ENCODE assay signal across 8 mouse cellular contexts in the genomic region with DNA sequence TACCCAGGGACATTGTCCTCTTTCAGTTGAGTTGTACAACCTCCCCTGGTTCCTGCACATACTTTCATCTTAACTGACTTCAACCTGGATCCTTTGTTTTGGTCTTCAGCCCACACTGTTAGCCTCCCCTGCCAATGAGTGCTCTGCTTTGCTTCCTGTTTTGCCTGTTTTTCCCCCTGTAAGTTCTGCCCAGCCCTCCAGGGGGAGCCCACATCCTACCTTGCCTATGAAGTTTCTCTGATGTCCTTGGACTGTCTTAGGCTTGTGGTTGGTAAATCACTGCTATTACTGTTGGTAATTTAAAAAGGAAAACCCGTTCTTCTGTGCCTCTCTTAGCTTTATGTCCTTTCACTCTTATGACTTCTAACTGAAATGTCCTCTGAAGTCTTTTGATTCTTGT.
DNase-seq lines count a peak whose midpoint lies in the region; ATAC-seq and TF ChIP-seq lines count a peak whose summit lies in the region.

No protein-coding gene starts in this region.

- H3K9ac ChIP-seq in forebrain, embryonic 11.5 days (ENCODE audit: low read length) = no peak overlapping the region
- no peak overlapping the region for H3K9ac ChIP-seq in forebrain, embryonic 12.5 days
- H3K9ac ChIP-seq in forebrain, embryonic 16.5 days (replicated peaks; ENCODE audit: low read depth, low read length) = no peak overlapping the region
- no peak overlapping the region for H3K9ac ChIP-seq in hindbrain, postnatal 0 days (replicated peaks; ENCODE audit: low read length)
- H3K9ac ChIP-seq in stomach, embryonic 16.5 days (ENCODE audit: low read length) = no peak overlapping the region

- no peak overlapping the region for H3K4me3 ChIP-seq in forebrain, embryonic 11.5 days (ENCODE audit: low read depth, low read length)
- H3K4me3 ChIP-seq in forebrain, embryonic 12.5 days (replicated peaks) = no peak overlapping the region
- no peak overlapping the region for H3K4me3 ChIP-seq in forebrain, embryonic 16.5 days (replicated peaks; ENCODE audit: low read length)
- H3K4me3 ChIP-seq in hindbrain, postnatal 0 days (ENCODE audit: low read length) = no peak overlapping the region
- no peak overlapping the region for H3K4me3 ChIP-seq in left cerebral cortex, adult 2 months
- no peak overlapping the region for H3K4me3 ChIP-seq in stomach, embryonic 16.5 days (replicated peaks; ENCODE audit: low read length)

- no peaks in the 10 kb centered on the region for H3K4me1 ChIP-seq in forebrain, embryonic 11.5 days (replicated peaks; ENCODE audit: control insufficient read depth, insufficient read depth, low read length)
- H3K4me1 ChIP-seq in forebrain, embryonic 12.5 days = no peaks in the 10 kb centered on the region
- H3K4me1 ChIP-seq in forebrain, embryonic 16.5 days (replicated peaks; ENCODE audit: control insufficient read depth, insufficient read depth, low read length) = no peaks in the 10 kb centered on the region
- H3K4me1 ChIP-seq in hindbrain, postnatal 0 days (ENCODE audit: insufficient read depth, low read length) = no peaks in the 10 kb centered on the region
- no peaks in the 10 kb centered on the region for H3K4me1 ChIP-seq in stomach, embryonic 16.5 days (ENCODE audit: control insufficient read depth, insufficient read depth, low read length)

- intact Hi-C loops in left cerebral cortex, adult 2 months (cut with DNase I) = loop anchor here (1.0 kb wide), 1 partner anchor 179 kb away; no protein-coding TSS in a partner anchor

- no peak for ATAC-seq in forebrain, embryonic 11.5 days (replicated peaks; ENCODE audit: low FRiP score)
- no peak for ATAC-seq in forebrain, embryonic 12.5 days (ENCODE audit: low FRiP score)
- ATAC-seq in forebrain, embryonic 16.5 days = 0 out of 2 replicates have a peak, but pooled peaks have one; percentile 38
- ATAC-seq in hindbrain, postnatal 0 days = no peak
- 0 out of 2 replicates have a peak, but pooled peaks have one; percentile 7 for ATAC-seq in stomach, embryonic 16.5 days (ENCODE audit: insufficient read depth, low FRiP score)

- no peak overlapping the region for H3K27ac ChIP-seq in forebrain, embryonic 11.5 days (ENCODE audit: low read depth, low read length)
- no peak overlapping the region for H3K27ac ChIP-seq in forebrain, embryonic 12.5 days
- H3K27ac ChIP-seq in forebrain, embryonic 16.5 days (ENCODE audit: low read length) = no peak overlapping the region
- no peak overlapping the region for H3K27ac ChIP-seq in hindbrain, postnatal 0 days
- no peak overlapping the region; the same call in 1 of the 2 replicates for H3K27ac ChIP-seq in left cerebral cortex, adult 2 months
- H3K27ac ChIP-seq in stomach, embryonic 16.5 days (ENCODE audit: low read length) = no peak overlapping the region

- no peaks in the 10 kb centered on the region for H3K9me3 ChIP-seq in forebrain, embryonic 11.5 days (ENCODE audit: control insufficient read depth, low read length)
- H3K9me3 ChIP-seq in forebrain, embryonic 12.5 days = no peaks in the 10 kb centered on the region
- no peaks in the 10 kb centered on the region for H3K9me3 ChIP-seq in forebrain, embryonic 16.5 days (ENCODE audit: control insufficient read depth, low read length)
- H3K9me3 ChIP-seq in hindbrain, postnatal 0 days (ENCODE audit: low read length) = no peaks in the 10 kb centered on the region
- no peaks in the 10 kb centered on the region for H3K9me3 ChIP-seq in stomach, embryonic 16.5 days (replicated peaks; ENCODE audit: control insufficient read depth, low read length)

- DNase-seq in forebrain, embryonic 11.5 days (ENCODE audit: low spot score) = peak; percentile 77
- DNase-seq in adrenal gland, postnatal 36 days = peak; percentile 82 to 86
- DNase-seq in hindbrain, postnatal 0 days (ENCODE audit: low spot score) = peak; percentile 51
- DNase-seq in left cerebral cortex, adult 2 months (ENCODE audit: extremely low spot score in 1 of 2, low spot score in 2 of 2) = peak; percentile 69 to 73
- DNase-seq in monocyte, adult 2 months (ENCODE audit: low read depth in 1 of 2, low spot score in 2 of 2) = peak; percentile 16 to 30

- whole genome bisulfite sequencing in forebrain, embryonic 11.5 days = 64% methylated on average over 1 of the region's 1 CpGs
- WGBS in forebrain, embryonic 12.5 days = 42% methylated on average over 1 of the region's 1 CpGs
- WGBS in forebrain, embryonic 16.5 days = 38% methylated on average over 1 of the region's 1 CpGs
- WGBS in hindbrain, postnatal 0 days = 44% methylated on average over 1 of the region's 1 CpGs
- WGBS in stomach, embryonic 16.5 days = 39% methylated on average over 1 of the region's 1 CpGs

- TF ChIP-seq CTCF in hindbrain, postnatal 0 days (IDR thresholded peaks at IDR 0.05; ENCODE audit: low read depth) = peak; percentile 75
- peak; percentile 82 for TF ChIP-seq CTCF in left cerebral cortex, adult 2 months (IDR thresholded peaks at IDR 0.05)

- no peaks in the 10 kb centered on the region for H3K36me3 ChIP-seq in forebrain, embryonic 11.5 days (ENCODE audit: control insufficient read depth, insufficient read depth, low read length)
- H3K36me3 ChIP-seq in forebrain, embryonic 12.5 days (replicated peaks) = no peaks in the 10 kb centered on the region
- H3K36me3 ChIP-seq in forebrain, embryonic 16.5 days (ENCODE audit: control insufficient read depth, insufficient read depth) = no peaks in the 10 kb centered on the region
- H3K36me3 ChIP-seq in hindbrain, postnatal 0 days (ENCODE audit: insufficient read depth, low read length) = no peaks in the 10 kb centered on the region
- H3K36me3 ChIP-seq in stomach, embryonic 16.5 days (ENCODE audit: control insufficient read depth, insufficient read depth, low read length) = no peaks in the 10 kb centered on the region

- H3K27me3 ChIP-seq in forebrain, embryonic 11.5 days (ENCODE audit: control insufficient read depth, insufficient read depth, low read length) = no peaks in the 10 kb centered on the region
- H3K27me3 ChIP-seq in forebrain, embryonic 12.5 days = no peaks in the 10 kb centered on the region
- no peaks in the 10 kb centered on the region for H3K27me3 ChIP-seq in forebrain, embryonic 16.5 days (replicated peaks; ENCODE audit: control insufficient read depth, insufficient read depth, low read length)
- no peaks in the 10 kb centered on the region for H3K27me3 ChIP-seq in hindbrain, postnatal 0 days (ENCODE audit: insufficient read depth, low read length)
- no peaks in the 10 kb centered on the region for H3K27me3 ChIP-seq in stomach, embryonic 16.5 days (ENCODE audit: control insufficient read depth, insufficient read depth, low read length)

- H3K4me2 ChIP-seq in forebrain, embryonic 11.5 days (ENCODE audit: low read depth, low read length, severe bottlenecking) = no peak overlapping the region
- no peak overlapping the region for H3K4me2 ChIP-seq in forebrain, embryonic 12.5 days
- H3K4me2 ChIP-seq in forebrain, embryonic 16.5 days (ENCODE audit: low read length) = no peak overlapping the region
- no peak overlapping the region for H3K4me2 ChIP-seq in hindbrain, postnatal 0 days (ENCODE audit: low read depth, low read length)
- no peak overlapping the region for H3K4me2 ChIP-seq in stomach, embryonic 16.5 days (ENCODE audit: low read depth, low read length)

Comparison
In these comparisons a context has a peak if more than half of its experiments do, and no peak if none do; other contexts are left out.
1. ATAC-seq: peak in forebrain, embryonic 16.5 days (single experiment) and stomach, embryonic 16.5 days (single experiment); none in forebrain, embryonic 11.5 days (single experiment), forebrain, embryonic 12.5 days (single experiment) and hindbrain, postnatal 0 days (single experiment).
2. DNase-seq: peak in every context shown above with its lines; median percentile 84 in adrenal gland, postnatal 36 days; 77 in forebrain, embryonic 11.5 days; 71 in left cerebral cortex, adult 2 months; 51 in hindbrain, postnatal 0 days; 23 in monocyte, adult 2 months.